Mouse (Mus musculus): ENCODE data around the gene Arid5a. TPM values are rescaled to one million over a fixed set of nuclear protein-coding genes. Genes with fewer than 3 reads are reported as not detected.

The Arid5a gene
- 33.3 and 38.5 TPM in 2 replicates for total RNA-seq (2017)

GRCm38 (mm10) chr1:36307495-36308280 is at the start of gene Arid5a:
Gene Arid5a, plus strand, starts transcription at chr1:36307733.
- ATAC-seq (replicated peaks in 1 of 2; ENCODE audit: insufficient read depth in 1 of 2, low FRiP score in 2 of 2, low TSS enrichment in 1 of 2, low read depth in 1 of 2, poor library complexity in 2 of 2, severe bottlenecking in 2 of 2), result peak; percentile 67 to 71

DNA sequence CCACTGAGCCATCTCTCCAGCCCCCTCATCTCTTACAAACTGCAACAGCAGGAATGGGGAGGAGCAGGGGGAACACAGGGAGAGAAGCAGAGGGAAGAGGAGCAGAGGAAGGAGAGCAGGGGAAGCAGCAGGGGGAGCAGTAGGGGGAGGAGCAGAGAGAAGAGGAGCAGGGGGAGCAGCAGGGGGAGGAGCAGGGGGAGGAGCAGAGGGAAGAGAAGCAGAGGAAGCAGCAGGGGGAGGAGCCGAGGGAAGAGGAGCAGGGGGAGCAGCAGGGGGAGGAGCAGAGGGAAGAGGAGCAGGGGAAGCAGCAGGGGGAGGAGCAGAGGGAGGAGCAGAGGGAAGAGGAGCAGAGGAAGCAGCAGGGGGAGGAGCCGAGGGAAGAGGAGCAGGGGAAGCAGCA is 48.9 kb upstream of the Arid5a start:
- no peak for ATAC-seq (replicated peaks in 1 of 2; ENCODE audit: insufficient read depth in 1 of 2, low FRiP score in 2 of 2, low TSS enrichment in 1 of 2, low read depth in 1 of 2, poor library complexity in 2 of 2, severe bottlenecking in 2 of 2)

DNA sequence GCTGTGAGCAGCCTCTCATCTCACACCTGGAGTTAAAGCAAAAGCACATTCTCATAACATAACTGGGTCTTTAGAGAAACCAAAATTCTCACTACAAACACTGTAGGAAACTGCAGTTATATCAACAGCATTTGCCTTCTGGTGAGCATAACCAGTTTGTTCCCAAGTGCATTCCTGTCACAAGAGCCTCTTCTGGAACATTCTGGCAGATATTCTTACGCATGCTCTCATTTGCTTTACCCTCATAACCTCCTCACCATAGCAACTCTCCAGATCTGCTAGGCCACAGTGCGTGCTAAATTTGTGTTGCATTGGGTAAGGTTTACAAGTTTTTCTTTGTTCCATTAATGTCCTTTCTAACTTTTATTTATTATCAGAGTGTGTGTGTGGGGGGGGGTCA is 48.3 kb upstream of the Arid5a start:
- no peak for ATAC-seq (replicated peaks in 1 of 2; ENCODE audit: insufficient read depth in 1 of 2, low FRiP score in 2 of 2, low TSS enrichment in 1 of 2, low read depth in 1 of 2, poor library complexity in 2 of 2, severe bottlenecking in 2 of 2)

DNA sequence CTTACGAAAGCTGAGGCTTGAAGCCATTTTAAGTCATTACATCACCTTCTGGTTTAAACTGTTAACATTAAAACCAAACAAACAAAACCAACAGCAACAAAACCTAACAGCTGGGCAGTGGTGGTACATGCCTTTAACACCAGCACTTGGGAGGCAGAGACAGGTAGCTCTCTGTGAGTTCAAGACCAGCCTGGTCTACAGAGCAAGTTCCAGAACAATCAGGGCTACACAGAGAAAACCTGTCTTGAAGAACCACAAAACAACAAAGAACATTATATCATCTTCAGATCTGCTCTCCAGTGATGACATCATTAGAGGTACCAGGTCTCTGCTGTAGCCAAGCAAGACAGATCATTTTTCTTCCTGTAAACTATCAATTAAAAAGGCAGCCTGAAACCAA is 47.1 kb upstream of the Arid5a start:
- ATAC-seq (replicated peaks in 1 of 2; ENCODE audit: insufficient read depth in 1 of 2, low FRiP score in 2 of 2, low TSS enrichment in 1 of 2, low read depth in 1 of 2, poor library complexity in 2 of 2, severe bottlenecking in 2 of 2), result no peak

GRCm38 (mm10) chr1:36261708-36262504 is 45.6 kb upstream of the Arid5a start:
- ATAC-seq (replicated peaks in 1 of 2; ENCODE audit: insufficient read depth in 1 of 2, low FRiP score in 2 of 2, low TSS enrichment in 1 of 2, low read depth in 1 of 2, poor library complexity in 2 of 2, severe bottlenecking in 2 of 2), result peak; percentile 80 to 82

- ATAC-seq (replicated peaks in 1 of 2; ENCODE audit: insufficient read depth in 1 of 2, low FRiP score in 2 of 2, low TSS enrichment in 1 of 2, low read depth in 1 of 2, poor library complexity in 2 of 2, severe bottlenecking in 2 of 2), result peak; percentile 81 to 86
Observed at GRCm38 (mm10) chr1:36263833-36264488, 43.6 kb upstream of the Arid5a start.

DNA sequence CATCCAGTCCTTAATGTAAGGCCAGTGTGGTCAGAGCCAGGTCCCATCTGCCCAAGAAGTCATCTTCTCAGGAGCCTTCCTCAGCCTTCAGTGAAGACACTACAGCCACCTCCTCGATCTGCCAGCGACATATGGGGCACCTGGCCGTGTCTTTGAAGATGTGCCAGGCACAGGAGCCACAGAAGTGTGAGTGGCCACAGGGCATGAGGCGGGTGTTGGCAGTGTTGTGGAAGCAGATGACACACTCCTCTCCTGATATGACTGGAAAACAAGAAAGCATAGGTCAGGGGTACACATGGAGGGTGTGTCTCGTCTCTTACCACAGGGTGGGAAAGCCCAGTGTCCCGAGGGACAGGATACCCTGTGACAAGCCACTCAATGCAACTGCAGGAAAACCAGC is 41.2 kb upstream of the Arid5a start:
- no peak for ATAC-seq (replicated peaks in 1 of 2; ENCODE audit: insufficient read depth in 1 of 2, low FRiP score in 2 of 2, low TSS enrichment in 1 of 2, low read depth in 1 of 2, poor library complexity in 2 of 2, severe bottlenecking in 2 of 2)

DNA sequence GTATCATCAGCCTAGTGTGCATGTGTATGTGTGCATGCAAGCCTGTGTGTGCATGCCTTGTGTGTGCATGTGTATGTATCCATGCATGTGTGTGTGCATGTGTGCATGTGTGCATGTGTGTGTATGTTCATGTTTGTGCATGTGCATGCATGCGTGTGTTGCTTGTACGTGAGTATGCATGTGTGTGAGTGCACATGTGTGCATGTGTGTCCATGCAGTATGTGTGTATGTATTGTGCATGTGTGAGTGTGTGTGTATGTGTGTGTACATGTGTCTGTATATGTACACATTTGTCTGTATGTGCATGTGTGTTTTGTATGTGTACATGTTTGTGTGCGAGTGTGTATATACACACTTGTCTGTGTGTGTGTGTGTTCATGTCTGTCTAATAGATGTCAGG is 39.9 kb upstream of the Arid5a start:
- ATAC-seq (replicated peaks in 1 of 2; ENCODE audit: insufficient read depth in 1 of 2, low FRiP score in 2 of 2, low TSS enrichment in 1 of 2, low read depth in 1 of 2, poor library complexity in 2 of 2, severe bottlenecking in 2 of 2), result no peak

DNA sequence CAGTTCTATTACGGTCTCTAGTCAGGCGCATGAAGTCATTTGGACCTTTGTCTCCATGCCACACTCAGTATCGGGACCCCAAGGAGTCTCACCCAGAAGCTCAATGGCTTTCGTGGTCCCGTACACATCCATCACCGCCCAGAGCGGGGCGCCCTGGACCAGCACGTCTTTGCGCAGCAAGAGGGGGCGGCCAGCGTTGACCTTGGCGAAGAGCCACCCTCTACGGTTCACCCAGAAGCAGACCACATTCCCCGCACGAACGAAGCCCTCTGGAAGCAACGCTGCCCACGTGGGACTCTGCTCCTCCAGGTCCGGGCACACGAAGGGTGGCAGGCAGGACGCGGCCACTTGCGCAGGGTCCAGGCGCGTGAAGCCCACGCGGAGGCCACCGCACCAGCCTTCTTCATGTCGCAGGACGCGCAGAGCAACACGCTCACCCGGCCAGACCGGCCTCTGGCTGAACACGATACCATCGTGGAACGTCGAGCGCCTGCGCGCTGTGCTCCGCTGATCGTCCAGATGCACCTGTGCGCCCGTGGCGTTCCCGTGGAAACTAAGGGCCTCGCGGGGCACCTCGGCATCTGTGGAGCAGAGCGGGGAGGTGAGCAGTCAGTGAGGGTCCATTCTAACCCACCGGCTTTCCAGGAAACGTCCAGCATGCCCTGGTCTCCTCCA is 38.3 kb upstream of the Arid5a start:
- ATAC-seq (replicated peaks in 1 of 2; ENCODE audit: insufficient read depth in 1 of 2, low FRiP score in 2 of 2, low TSS enrichment in 1 of 2, low read depth in 1 of 2, poor library complexity in 2 of 2, severe bottlenecking in 2 of 2), result no peak

DNA sequence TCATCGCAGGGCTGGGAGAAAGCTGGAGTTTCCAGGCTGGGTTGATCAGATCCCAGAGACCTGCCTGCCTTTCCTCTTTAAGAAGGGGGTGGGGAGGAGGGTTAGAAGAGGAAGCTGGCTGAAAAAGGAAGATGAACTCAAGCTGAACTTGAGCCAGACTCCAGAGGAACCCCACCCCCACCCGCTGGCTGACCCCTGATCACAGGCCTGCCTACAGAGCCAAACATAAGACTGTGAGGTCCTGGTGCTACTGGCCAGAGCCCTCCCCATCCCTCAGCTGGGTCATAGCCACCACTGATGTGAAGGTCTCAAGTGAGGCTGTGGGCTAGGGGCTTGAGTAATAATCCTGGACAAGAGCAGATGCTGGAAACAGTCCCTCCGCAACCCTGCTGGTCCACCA is 36.9 kb upstream of the Arid5a start:
- ATAC-seq (replicated peaks in 1 of 2; ENCODE audit: insufficient read depth in 1 of 2, low FRiP score in 2 of 2, low TSS enrichment in 1 of 2, low read depth in 1 of 2, poor library complexity in 2 of 2, severe bottlenecking in 2 of 2), result no peak

DNA sequence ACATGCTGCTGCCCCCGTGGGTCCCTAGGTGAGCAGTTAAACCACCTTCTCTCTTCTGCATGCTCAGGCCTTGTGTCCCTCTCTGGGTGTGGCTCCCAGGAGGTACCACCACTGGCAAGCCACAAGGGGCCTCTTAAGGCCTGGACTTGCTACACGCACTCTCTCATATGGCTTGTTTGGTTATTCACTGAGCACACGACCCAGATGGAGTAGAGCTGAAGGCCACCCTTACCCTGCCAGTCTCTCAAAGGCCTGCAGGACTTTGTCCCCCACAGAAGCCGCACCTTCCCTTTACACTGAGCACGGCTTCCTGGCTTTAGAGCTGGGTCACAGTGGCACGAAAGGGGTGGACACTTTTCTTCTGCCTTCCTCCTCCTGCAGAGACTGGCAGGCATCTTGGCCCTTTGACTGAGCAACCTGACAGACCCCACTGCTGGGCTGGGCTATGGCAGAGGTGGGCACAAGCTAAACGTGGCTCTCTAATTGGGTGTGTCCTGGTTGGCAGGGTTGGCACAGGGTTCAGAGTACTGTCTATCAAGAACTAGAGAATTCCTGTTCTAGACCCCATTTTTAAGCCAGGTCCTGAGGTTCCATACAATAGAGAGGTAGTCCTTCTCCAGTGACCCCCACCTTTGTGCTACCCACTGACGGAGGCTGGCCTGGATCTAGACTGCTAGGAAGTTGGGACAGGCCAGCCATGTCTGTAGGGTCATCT is 35.9 kb upstream of the Arid5a start:
- peak; percentile 39 to 46 for ATAC-seq (replicated peaks in 1 of 2; ENCODE audit: insufficient read depth in 1 of 2, low FRiP score in 2 of 2, low TSS enrichment in 1 of 2, low read depth in 1 of 2, poor library complexity in 2 of 2, severe bottlenecking in 2 of 2)

- ATAC-seq (replicated peaks in 1 of 2; ENCODE audit: insufficient read depth in 1 of 2, low FRiP score in 2 of 2, low TSS enrichment in 1 of 2, low read depth in 1 of 2, poor library complexity in 2 of 2, severe bottlenecking in 2 of 2), result 0 out of 4 replicates have a peak, but pooled peaks have one; percentile 5 to 12
Observed at GRCm38 (mm10) chr1:36272546-36272945, 35.0 kb upstream of the Arid5a start.

DNA sequence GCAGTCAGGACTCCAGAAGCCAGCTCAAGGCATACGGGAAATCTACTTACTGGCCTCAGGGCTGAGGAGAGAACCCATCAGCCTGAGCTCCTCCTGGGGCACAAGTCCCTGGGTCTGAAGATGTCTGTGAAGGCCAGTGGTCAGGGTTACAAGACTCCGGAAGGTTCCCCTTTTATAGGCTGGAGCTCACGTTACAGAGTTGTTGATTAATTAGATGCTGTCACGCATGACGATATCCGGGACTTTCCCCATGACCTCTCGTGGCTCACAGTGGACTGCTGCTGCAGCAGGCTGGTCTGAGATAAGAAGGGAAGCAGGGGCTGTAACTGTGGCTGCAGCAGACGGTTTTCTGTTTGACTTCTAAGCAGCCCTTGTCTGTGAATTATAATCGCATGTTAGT is 34.2 kb upstream of the Arid5a start:
- ATAC-seq (replicated peaks in 1 of 2; ENCODE audit: insufficient read depth in 1 of 2, low FRiP score in 2 of 2, low TSS enrichment in 1 of 2, low read depth in 1 of 2, poor library complexity in 2 of 2, severe bottlenecking in 2 of 2), result peak; percentile 72 to 85

- ATAC-seq (replicated peaks in 1 of 2; ENCODE audit: insufficient read depth in 1 of 2, low FRiP score in 2 of 2, low TSS enrichment in 1 of 2, low read depth in 1 of 2, poor library complexity in 2 of 2, severe bottlenecking in 2 of 2), result no peak
Observed at GRCm38 (mm10) chr1:36274455-36274854, 33.1 kb upstream of the Arid5a start, which contains the start of gene Neurl3. Gene Neurl3, minus strand, starts transcription at chr1:36274679.

DNA sequence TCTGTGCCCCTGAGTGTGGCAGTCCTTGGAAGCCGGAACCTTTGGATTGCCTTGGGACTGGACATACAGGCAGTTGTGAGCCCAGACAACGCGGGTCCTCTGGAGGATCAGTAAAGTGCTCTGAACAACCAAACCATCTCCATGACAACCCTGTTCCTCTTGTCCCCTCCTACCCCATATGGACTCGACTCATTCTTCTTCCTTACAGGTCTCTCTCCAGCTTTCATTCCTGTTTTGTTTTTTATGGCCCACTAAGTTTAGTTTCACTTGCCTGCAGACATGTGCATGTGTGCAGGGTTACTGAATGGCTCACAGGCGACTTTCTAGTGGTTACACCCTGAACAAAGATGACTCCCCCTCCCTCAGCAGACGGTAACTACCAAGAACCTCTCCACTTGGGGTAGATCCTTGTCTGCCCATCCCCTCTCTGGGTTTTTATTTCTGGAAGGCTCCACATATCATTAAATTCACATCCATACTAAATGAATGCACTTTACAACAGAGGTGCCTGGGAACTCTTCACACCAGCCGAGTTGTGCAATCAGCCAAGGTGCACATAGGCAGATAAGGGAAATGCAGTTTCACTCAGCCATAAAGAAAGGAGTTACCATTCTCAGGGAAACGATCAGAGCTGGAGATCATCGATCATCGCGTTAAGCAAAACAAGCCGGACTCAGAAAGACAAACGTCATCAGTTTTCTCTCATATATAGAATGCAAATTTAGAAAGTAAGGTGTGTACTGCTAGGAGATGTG is 31.7 kb upstream of the Arid5a start:
- no peak for ATAC-seq (replicated peaks in 1 of 2; ENCODE audit: insufficient read depth in 1 of 2, low FRiP score in 2 of 2, low TSS enrichment in 1 of 2, low read depth in 1 of 2, poor library complexity in 2 of 2, severe bottlenecking in 2 of 2)

- ATAC-seq (replicated peaks in 1 of 2; ENCODE audit: insufficient read depth in 1 of 2, low FRiP score in 2 of 2, low TSS enrichment in 1 of 2, low read depth in 1 of 2, poor library complexity in 2 of 2, severe bottlenecking in 2 of 2), result no peak
Observed at GRCm38 (mm10) chr1:36277267-36278060, 30.1 kb upstream of the Arid5a start.

Measured in hematopoietic stem cell, adult 5-6 weeks (primary cell).